Mouse (Mus musculus): Measurements from ENCODE around the gene 6030445D17Rik. TPM values are rescaled to one million over a fixed set of nuclear protein-coding genes. Genes with fewer than 3 reads are reported as not detected.

The 6030445D17Rik gene
- polyA plus RNA-seq, 1 experiment: 1.1 TPM

- H3K4me1 ChIP-seq (ENCODE audit: control insufficient read depth, insufficient read depth, insufficient read length, low read length): peaks cover 17% of the 10 kb centered on the region; the same call in 1 of the 2 replicates
- WGBS: 74% methylated on average over 12 of the region's 12 CpGs
- no peak overlapping the region for H3K27ac ChIP-seq (ENCODE audit: insufficient read depth, low read depth, low read length)
- no peaks in the 10 kb centered on the region for H3K27me3 ChIP-seq (ENCODE audit: control insufficient read depth, insufficient read depth, low read length)
- TF ChIP-seq POLR2A (IDR thresholded peaks at IDR 0.05; ENCODE audit: low read depth, low read length) (no peak), CTCF (IDR thresholded peaks at IDR 0.05; ENCODE audit: extremely low read depth, insufficient read length, insufficient replicate concordance, low read depth, low read length) (no peak)
- no peaks in the 10 kb centered on the region for H3K36me3 ChIP-seq (ENCODE audit: control insufficient read depth, insufficient read depth, low read length)
- H3K4me3 ChIP-seq (ENCODE audit: low read depth, low read length): no peak overlapping the region
Observed at GRCm38 (mm10) chr4:136459210-136459609, 2.8 kb upstream of the 6030445D17Rik start.

- Histone ChIP-seq H3K27me3 (ENCODE audit: control insufficient read depth, insufficient read depth, low read length) (no peaks in the 10 kb centered on the region), H3K4me1 (ENCODE audit: control insufficient read depth, insufficient read depth, insufficient read length, low read length) (peaks cover 31% of the 10 kb centered on the region), H3K4me3 (ENCODE audit: low read depth, low read length) (no peak overlapping the region), H3K27ac (ENCODE audit: insufficient read depth, low read depth, low read length) (peak overlapping the region; percentile 88), H3K36me3 (ENCODE audit: control insufficient read depth, insufficient read depth, low read length) (no peaks in the 10 kb centered on the region)
- no peak for TF ChIP-seq POLR2A (IDR thresholded peaks at IDR 0.05; ENCODE audit: low read depth, low read length)
- no peak for TF ChIP-seq CTCF (IDR thresholded peaks at IDR 0.05; ENCODE audit: extremely low read depth, insufficient read length, insufficient replicate concordance, low read depth, low read length)
- WGBS: 62% methylated on average over 4 of the region's 4 CpGs
Observed at GRCm38 (mm10) chr4:136461206-136461605, 844 bp upstream of the 6030445D17Rik start.

- 28% methylated on average over 6 of the region's 6 CpGs for WGBS
- peak overlapping the region; percentile 88 for H3K27ac ChIP-seq (ENCODE audit: insufficient read depth, low read depth, low read length)
- H3K4me3 ChIP-seq (ENCODE audit: low read depth, low read length): peak overlapping the region; percentile 70
- TF ChIP-seq CTCF (IDR thresholded peaks at IDR 0.05; ENCODE audit: extremely low read depth, insufficient read length, insufficient replicate concordance, low read depth, low read length) (no peak), POLR2A (IDR thresholded peaks at IDR 0.05; ENCODE audit: low read depth, low read length) (no peak)
- no peaks in the 10 kb centered on the region for H3K36me3 ChIP-seq (ENCODE audit: control insufficient read depth, insufficient read depth, low read length)
- H3K4me1 ChIP-seq (ENCODE audit: control insufficient read depth, insufficient read depth, insufficient read length, low read length): peaks cover 31% of the 10 kb centered on the region
- no peaks in the 10 kb centered on the region for H3K27me3 ChIP-seq (ENCODE audit: control insufficient read depth, insufficient read depth, low read length)
Observed at GRCm38 (mm10) chr4:136461761-136462085, 327 bp upstream of the 6030445D17Rik start.

GRCm38 (mm10) chr4:136462839-136463178, 759 bp downstream of the 6030445D17Rik start:
- H3K27me3 ChIP-seq (ENCODE audit: control insufficient read depth, insufficient read depth, low read length): no peaks in the 10 kb centered on the region
- no peaks in the 10 kb centered on the region for H3K36me3 ChIP-seq (ENCODE audit: control insufficient read depth, insufficient read depth, low read length)
- TF ChIP-seq POLR2A (IDR thresholded peaks at IDR 0.05; ENCODE audit: low read depth, low read length) (no peak), CTCF (IDR thresholded peaks at IDR 0.05; ENCODE audit: extremely low read depth, insufficient read length, insufficient replicate concordance, low read depth, low read length) (no peak)
- peaks cover 31% of the 10 kb centered on the region for H3K4me1 ChIP-seq (ENCODE audit: control insufficient read depth, insufficient read depth, insufficient read length, low read length)
- peak overlapping the region; percentile 88 for H3K27ac ChIP-seq (ENCODE audit: insufficient read depth, low read depth, low read length)
- WGBS: 10% methylated on average over 8 of the region's 8 CpGs
- H3K4me3 ChIP-seq (ENCODE audit: low read depth, low read length): peak overlapping the region; percentile 70

- H3K27me3 ChIP-seq (ENCODE audit: control insufficient read depth, insufficient read depth, low read length): no peaks in the 10 kb centered on the region
- no peak for TF ChIP-seq POLR2A (IDR thresholded peaks at IDR 0.05; ENCODE audit: low read depth, low read length)
- no peak for TF ChIP-seq CTCF (IDR thresholded peaks at IDR 0.05; ENCODE audit: extremely low read depth, insufficient read length, insufficient replicate concordance, low read depth, low read length)
- H3K36me3 ChIP-seq (ENCODE audit: control insufficient read depth, insufficient read depth, low read length): no peaks in the 10 kb centered on the region
- WGBS: 70% methylated on average over 9 of the region's 9 CpGs
- H3K4me1 ChIP-seq (ENCODE audit: control insufficient read depth, insufficient read depth, insufficient read length, low read length): peaks cover 37% of the 10 kb centered on the region
- peak overlapping the region; percentile 47 for H3K4me3 ChIP-seq (ENCODE audit: low read depth, low read length)
- H3K27ac ChIP-seq (ENCODE audit: insufficient read depth, low read depth, low read length): peak overlapping the region; percentile 88
Observed at GRCm38 (mm10) chr4:136463436-136463835, 1.4 kb downstream of the 6030445D17Rik start.

- Histone ChIP-seq H3K27me3 (ENCODE audit: control insufficient read depth, insufficient read depth, low read length) (no peaks in the 10 kb centered on the region), H3K27ac (ENCODE audit: insufficient read depth, low read depth, low read length) (no peak overlapping the region), H3K4me3 (ENCODE audit: low read depth, low read length) (no peak overlapping the region), H3K4me1 (ENCODE audit: control insufficient read depth, insufficient read depth, insufficient read length, low read length) (peaks cover 37% of the 10 kb centered on the region), H3K36me3 (ENCODE audit: control insufficient read depth, insufficient read depth, low read length) (no peaks in the 10 kb centered on the region)
- WGBS: 29% methylated on average over 4 of the region's 4 CpGs
- TF ChIP-seq CTCF (IDR thresholded peaks at IDR 0.05; ENCODE audit: extremely low read depth, insufficient read length, insufficient replicate concordance, low read depth, low read length) (no peak), POLR2A (IDR thresholded peaks at IDR 0.05; ENCODE audit: low read depth, low read length) (no peak)
Observed at GRCm38 (mm10) chr4:136466226-136466625, 4.2 kb downstream of the 6030445D17Rik start.

- Histone ChIP-seq H3K4me1 (ENCODE audit: control insufficient read depth, insufficient read depth, insufficient read length, low read length) (peaks cover 29% of the 10 kb centered on the region), H3K27ac (ENCODE audit: insufficient read depth, low read depth, low read length) (peak overlapping the region; percentile 92), H3K27me3 (ENCODE audit: control insufficient read depth, insufficient read depth, low read length) (no peaks in the 10 kb centered on the region), H3K4me3 (ENCODE audit: low read depth, low read length) (peak overlapping the region; percentile 91), H3K36me3 (ENCODE audit: control insufficient read depth, insufficient read depth, low read length) (no peaks in the 10 kb centered on the region)
- TF ChIP-seq POLR2A (IDR thresholded peaks at IDR 0.05; ENCODE audit: low read depth, low read length): no peak
- TF ChIP-seq CTCF (IDR thresholded peaks at IDR 0.05; ENCODE audit: extremely low read depth, insufficient read length, insufficient replicate concordance, low read depth, low read length): no peak
- 37% methylated on average over 14 of the region's 14 CpGs for WGBS
Observed at GRCm38 (mm10) chr4:136468553-136469327, 6.7 kb downstream of the 6030445D17Rik start.

Measured in small intestine, adult 2 months (tissue).